ENCODE assay signal across 20 mouse cellular contexts in genomic region chr5:33920924-33921323, GRCm38 (mm10). TPM values are rescaled to one million over a fixed set of nuclear protein-coding genes. Genes with fewer than 3 reads are reported as not detected.
DNase-seq lines count a peak whose midpoint lies in the region; ATAC-seq lines count a peak whose summit lies in the region.
"Had no signal": no experiment of that assay in that cellular context is flagged by ENCODE, and none has a peak within 500 bp of the region (broad histone marks: within the 10 kb centered on the region; RNA-seq: fewer than 3 reads in every experiment).

No protein-coding gene starts in this region.

- H3K9me3 ChIP-seq in heart, embryonic 14.5 days (ENCODE audit: control insufficient read depth, low read length): no peaks in the 10 kb centered on the region
- H3K9me3 ChIP-seq: embryonic facial prominence, embryonic 10.5 days; hindbrain, embryonic 15.5 days; intestine, embryonic 15.5 days; liver, embryonic 13.5 days; lung, embryonic 15.5 days; stomach, embryonic 15.5 days had no signal

- DNase-seq in heart, adult 9 months (ENCODE audit: low spot score in 2 of 2): no peak
- DNase-seq in MEL-GATA-1-ER (ENCODE audit: extremely low read depth, low read depth): peak; percentile 91
- DNase-seq in spleen, adult 18-20 months: no peak
- no peak for DNase-seq in testis, postnatal 14 days (ENCODE audit: low spot score)
- DNase-seq: adrenal gland, postnatal 25 days; cerebellum, adult 8-10 months; liver, embryonic 13.5 days; lung, postnatal 4 days; right cerebral cortex, postnatal 25 days had no signal

- H3K27ac ChIP-seq in heart, embryonic 14.5 days (replicated peaks in 1 of 2; ENCODE audit: control insufficient read depth in 1 of 2, insufficient read depth in 1 of 2, low read depth in 2 of 2, low read length in 2 of 2): 0 out of 4 replicates have a peak overlapping the region, but pooled peaks of 1 of the 2 experiments have one; percentile 19
- H3K27ac ChIP-seq: embryonic facial prominence, embryonic 10.5 days; hindbrain, embryonic 15.5 days; intestine, embryonic 15.5 days; kidney, embryonic 15.5 days; limb, embryonic 13.5 days; liver, embryonic 13.5 days; lung, embryonic 15.5 days; stomach, embryonic 15.5 days had no signal

- peaks cover 57% of the 10 kb centered on the region for H3K36me3 ChIP-seq in heart, embryonic 14.5 days (ENCODE audit: control insufficient read depth, insufficient read depth, low read length)

- H3K4me2 ChIP-seq in heart, embryonic 14.5 days (ENCODE audit: low read length): no peak overlapping the region
- H3K4me2 ChIP-seq: hindbrain, embryonic 15.5 days; intestine, embryonic 15.5 days; kidney, embryonic 15.5 days; limb, embryonic 13.5 days; liver, embryonic 13.5 days; lung, embryonic 15.5 days; stomach, embryonic 15.5 days had no signal

- peak; percentile 17; the same call in 1 of the 2 replicates for ATAC-seq in heart, embryonic 14.5 days (ENCODE audit: insufficient number of reproducible peaks, insufficient read depth, low FRiP score, low read depth)
- ATAC-seq in common myeloid progenitor, adult 5-6 weeks (replicated peaks; ENCODE audit: low read depth, poor library complexity, severe bottlenecking): peak; percentile 97
- ATAC-seq in megakaryocyte-erythroid progenitor cell, adult 5-6 weeks (replicated peaks; ENCODE audit: low FRiP score, low TSS enrichment, poor library complexity, severe bottlenecking): 0 out of 2 replicates have a peak, but pooled peaks have one; percentile 37
- ATAC-seq: intestine, embryonic 15.5 days; midbrain, embryonic 16.5 days had no signal

- 34% methylated on average over 4 of the region's 4 CpGs for WGBS in heart, embryonic 14.5 days

- H3K4me3 ChIP-seq in heart, embryonic 14.5 days (ENCODE audit: control insufficient read depth in 1 of 2, insufficient read depth in 1 of 2, low read depth in 1 of 2, low read length in 2 of 2): no peak overlapping the region
- H3K4me3 ChIP-seq: embryonic facial prominence, embryonic 10.5 days; hindbrain, embryonic 15.5 days; intestine, embryonic 15.5 days; kidney, embryonic 15.5 days; limb, embryonic 13.5 days; liver, embryonic 13.5 days; lung, embryonic 15.5 days; stomach, embryonic 15.5 days had no signal

- H3K4me1 ChIP-seq in heart, embryonic 14.5 days (ENCODE audit: control insufficient read depth in 2 of 2, insufficient read depth in 2 of 2, low read length in 2 of 2): peaks cover 0 to 2% of the 10 kb centered on the region in 2 experiments; a peak in 1 of 4 replicates
- H3K4me1 ChIP-seq: embryonic facial prominence, embryonic 10.5 days; hindbrain, embryonic 15.5 days; intestine, embryonic 15.5 days; kidney, embryonic 15.5 days; limb, embryonic 13.5 days; lung, embryonic 15.5 days; stomach, embryonic 15.5 days had no signal

- no peak overlapping the region for H3K9ac ChIP-seq in heart, embryonic 14.5 days (ENCODE audit: low read length)
- H3K9ac ChIP-seq: hindbrain, embryonic 15.5 days; intestine, embryonic 15.5 days; kidney, embryonic 15.5 days; limb, embryonic 13.5 days; liver, embryonic 13.5 days; lung, embryonic 15.5 days; stomach, embryonic 15.5 days had no signal

- H3K27me3 ChIP-seq in heart, embryonic 14.5 days (ENCODE audit: control insufficient read depth, insufficient read depth, low read length): no peaks in the 10 kb centered on the region
- H3K27me3 ChIP-seq: hindbrain, embryonic 15.5 days; intestine, embryonic 15.5 days; kidney, embryonic 15.5 days; limb, embryonic 13.5 days; liver, embryonic 13.5 days; lung, embryonic 15.5 days; stomach, embryonic 15.5 days had no signal

RNA-seq across cellular contexts. Expression of gene Nelfa, which starts 15.3 kb away (rescaled TPM):
- polyA plus RNA-seq in heart, embryonic 14.5 days (2014; fragmentation: Nextera tagmentation; extraction: Ambion mirVana): 24.4 and 25.8 TPM in 2 replicates
- 25.3 and 30.7 TPM in 2 replicates for total RNA-seq in common myeloid progenitor, adult 5-6 weeks (2017)
- total RNA-seq in megakaryocyte-erythroid progenitor cell, adult 5-6 weeks (2014; fragmentation: Nextera tagmentation): 51.6 and 54.2 TPM in 2 replicates
- 28.3 and 35.0 TPM in 2 replicates for total RNA-seq in megakaryocyte-erythroid progenitor cell, adult 5-6 weeks (2017)

Comparison
In these comparisons a context has a peak if more than half of its experiments do, and no peak if none do; other contexts are left out.
1. ATAC-seq: peak in every context shown above with its lines; median percentile 97 in common myeloid progenitor, adult 5-6 weeks; 37 in megakaryocyte-erythroid progenitor cell, adult 5-6 weeks; 17 in heart, embryonic 14.5 days.